Mouse (Mus musculus): ENCODE measurements around the gene Prkg1.

DNA sequence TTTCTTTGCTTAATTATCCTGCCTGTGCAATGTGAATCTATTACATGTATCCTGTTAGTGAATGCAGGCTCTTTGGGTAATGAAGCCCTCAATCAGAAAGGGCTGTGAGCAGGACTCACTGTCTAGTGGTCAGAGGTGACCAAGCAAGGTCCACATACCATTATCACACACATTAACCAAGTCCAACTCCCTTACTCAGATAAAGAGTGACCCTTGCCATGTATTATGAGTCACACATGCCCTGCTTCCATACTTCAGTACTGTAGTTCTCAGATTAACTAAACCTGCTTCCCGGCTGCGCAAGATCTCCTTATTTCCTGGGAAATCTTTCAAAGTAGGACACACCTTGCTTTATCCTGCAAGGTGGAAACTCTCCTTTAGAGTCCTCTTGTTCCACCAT is 1073.6 kb downstream of the Prkg1 start:
- TF ChIP-seq HCFC1 (IDR thresholded peaks at IDR 0.05; ENCODE audit: borderline replicate concordance, insufficient read depth, low read length) (no peak), CHD2 (IDR thresholded peaks at IDR 0.05; ENCODE audit: low read depth, low read length) (no peak), ZC3H11A (IDR thresholded peaks at IDR 0.05; ENCODE audit: borderline replicate concordance, low read depth, low read length) (no peak)

All from ES-E14 (cell line).